Mouse (Mus musculus) layer of hippocampus, adult 8-10 months (tissue): ENCODE data around the gene Ccdc28b. TPM values are rescaled to one million over a fixed set of nuclear protein-coding genes. Genes with fewer than 3 reads are reported as not detected.

ENCODE experiments used
- DNase-seq, 2 experiments: peaks; one replicate each; pipeline ENCODE4 v3.0.0; 2022; ENCODE audit warnings: low spot score in 2 of 2
- total RNA-seq, 4 experiments: library from RNA; stranded (reverse); gene quantifications; 2 replicates each; pipeline ENCODE4 v1.2.4; 2022

Ccdc28b gene
- total RNA-seq, 4 experiments from 2014 or later: 59.2 to 67.4 (median 62.1) TPM

- peak; percentile 88 to 93 for DNase-seq
These were observed 708 bp upstream of the Ccdc28b start for GRCm38 (mm10) chr4:129624281-129625028.

- no peak for DNase-seq
These were observed 778 bp downstream of the Ccdc28b start for GRCm38 (mm10) chr4:129622803-129623535.

- DNase-seq: no peak
These were observed 1.5 kb downstream of the Ccdc28b start for GRCm38 (mm10) chr4:129622120-129622802.

- no peak for DNase-seq
These were observed 2.4 kb downstream of the Ccdc28b start for GRCm38 (mm10) chr4:129621283-129621841.

- DNase-seq: no peak
These were observed 3.1 kb downstream of the Ccdc28b start for GRCm38 (mm10) chr4:129620419-129621282.

- DNase-seq: peak; percentile 94 to 97
These were observed 4.7 kb downstream of the Ccdc28b start, which contains the start of gene Iqcc for GRCm38 (mm10) chr4:129618786-129619691. TSS of gene Iqcc (minus strand) at chr4:129619099.

GRCm38 (mm10) chr4:129618031-129618430 is 5.7 kb downstream of the Ccdc28b start:
- no peak for DNase-seq

- peak in 1 of 2 experiments; percentile 16 for DNase-seq
These were observed 6.6 kb downstream of the Ccdc28b start for GRCm38 (mm10) chr4:129617121-129617641.

GRCm38 (mm10) chr4:129616631-129617030 is 7.1 kb downstream of the Ccdc28b start:
- DNase-seq: no peak

- DNase-seq: no peak
These were observed 7.9 kb downstream of the Ccdc28b start for GRCm38 (mm10) chr4:129615801-129616290.

- DNase-seq: no peak
These were observed 9.7 kb downstream of the Ccdc28b start, which contains the start of gene Dcdc2b for GRCm38 (mm10) chr4:129614093-129614492. TSS of gene Dcdc2b (minus strand) at chr4:129614257.

GRCm38 (mm10) chr4:129610472-129610871 is 13.3 kb downstream of the Ccdc28b start:
- DNase-seq: no peak

GRCm38 (mm10) chr4:129610026-129610425 is 13.7 kb downstream of the Ccdc28b start:
- DNase-seq: no peak

GRCm38 (mm10) chr4:129609139-129609631 is 14.6 kb downstream of the Ccdc28b start:
- no peak for DNase-seq

- peak; percentile 80 to 81 for DNase-seq
These were observed 15.2 kb downstream of the Ccdc28b start for GRCm38 (mm10) chr4:129608426-129609025.

- DNase-seq: peak; percentile 64 to 77
These were observed 23.3 kb downstream of the Ccdc28b start, which contains the start of the genes Eif3i and Tmem234 for GRCm38 (mm10) chr4:129600233-129601158. TSS of gene Eif3i (minus strand) at chr4:129600648. TSS of gene Tmem234 (plus strand) at chr4:129600668.

- DNase-seq: no peak
These were observed 34.9 kb downstream of the Ccdc28b start for GRCm38 (mm10) chr4:129588865-129589264.
